Comparison of ENCODE assay signal across 10 mouse cellular contexts in the genomic region with DNA sequence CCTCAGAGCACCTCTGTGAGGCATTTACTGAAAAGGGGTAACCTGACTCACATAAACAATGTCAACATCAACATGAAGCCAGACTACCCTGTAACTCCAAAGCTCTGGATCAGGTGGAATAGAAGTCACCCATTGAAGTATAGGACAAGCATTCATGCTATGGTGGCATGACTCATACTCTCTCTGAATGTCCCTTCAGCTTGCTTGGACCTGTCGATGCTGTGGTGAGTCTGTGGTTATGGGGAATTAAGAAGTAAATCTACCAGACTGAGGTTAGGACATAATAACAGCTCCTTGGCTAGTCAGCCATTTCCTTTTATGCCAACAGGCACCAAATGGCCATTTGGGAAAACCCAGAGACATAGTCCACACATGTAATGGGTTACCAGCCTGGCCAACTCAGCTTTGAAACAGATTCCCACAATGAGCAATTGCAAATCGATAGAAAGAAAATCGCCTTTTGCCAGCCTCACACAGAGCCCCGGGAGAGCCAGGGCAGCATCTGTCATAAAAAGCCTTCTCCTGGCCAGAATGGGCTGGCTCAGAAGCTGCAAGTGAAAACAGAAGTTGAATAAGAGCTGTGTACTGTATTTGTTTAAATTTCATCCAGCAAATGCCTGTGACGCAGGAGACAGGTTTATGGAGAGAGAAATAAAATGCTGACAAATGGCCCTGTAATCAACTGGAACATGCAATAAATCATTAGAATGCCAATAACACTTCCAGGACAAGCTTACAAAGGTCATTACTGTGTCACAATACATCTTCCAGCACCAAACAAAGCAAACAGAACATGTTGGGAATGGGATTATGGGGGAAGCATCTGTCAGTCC.
DNase-seq lines count a peak whose midpoint lies in the region; ATAC-seq and TF ChIP-seq lines count a peak whose summit lies in the region.
"Had no signal": no experiment of that assay in that cellular context is flagged by ENCODE, and none has a peak within 500 bp of the region (broad histone marks: within the 10 kb centered on the region; RNA-seq: fewer than 3 reads in every experiment).

No protein-coding gene starts in this region.

- WGBS in midbrain, embryonic 13.5 days, result 65% methylated on average over 5 of the region's 5 CpGs
- WGBS in midbrain, embryonic 15.5 days, result 62% methylated on average over 5 of the region's 5 CpGs
- WGBS in intestine, postnatal 0 days, result 15% methylated on average over 5 of the region's 5 CpGs

- no peak overlapping the region for H3K4me2 ChIP-seq in midbrain, embryonic 13.5 days (replicated peaks)
- no peak overlapping the region for H3K4me2 ChIP-seq in midbrain, embryonic 15.5 days
- peak overlapping the region; percentile 35; the same call in 1 of the 2 replicates for H3K4me2 ChIP-seq in intestine, postnatal 0 days (replicated peaks; ENCODE audit: low read depth)
- H3K4me2 ChIP-seq: embryonic facial prominence, embryonic 15.5 days; heart, embryonic 11.5 days had no signal

- no peaks in the 10 kb centered on the region for H3K9me3 ChIP-seq in midbrain, embryonic 13.5 days
- H3K9me3 ChIP-seq in midbrain, embryonic 15.5 days, result no peaks in the 10 kb centered on the region
- H3K9me3 ChIP-seq in intestine, postnatal 0 days (ENCODE audit: control insufficient read depth), result no peaks in the 10 kb centered on the region
- H3K9me3 ChIP-seq: embryonic facial prominence, embryonic 15.5 days had no signal

- no peaks in the 10 kb centered on the region for H3K27me3 ChIP-seq in midbrain, embryonic 13.5 days
- H3K27me3 ChIP-seq in midbrain, embryonic 15.5 days (replicated peaks), result no peaks in the 10 kb centered on the region
- H3K27me3 ChIP-seq in intestine, postnatal 0 days (replicated peaks; ENCODE audit: control insufficient read depth, insufficient read depth, low read length), result no peaks in the 10 kb centered on the region; the same call in 1 of the 2 replicates
- H3K27me3 ChIP-seq: embryonic facial prominence, embryonic 15.5 days had no signal

- peaks cover 11% of the 10 kb centered on the region for H3K4me1 ChIP-seq in midbrain, embryonic 13.5 days (replicated peaks)
- peaks cover 5% of the 10 kb centered on the region; the same call in 1 of the 2 replicates for H3K4me1 ChIP-seq in midbrain, embryonic 15.5 days
- peaks cover 12% of the 10 kb centered on the region; the same call in 1 of the 2 replicates for H3K4me1 ChIP-seq in intestine, postnatal 0 days (replicated peaks; ENCODE audit: control insufficient read depth, insufficient read depth, low read length)
- H3K4me1 ChIP-seq: embryonic facial prominence, embryonic 15.5 days had no signal

- H3K4me3 ChIP-seq in midbrain, embryonic 13.5 days (replicated peaks), result no peak overlapping the region
- H3K4me3 ChIP-seq in midbrain, embryonic 15.5 days, result no peak overlapping the region
- no peak overlapping the region for H3K4me3 ChIP-seq in intestine, postnatal 0 days (ENCODE audit: low read depth, low read length)
- no peak overlapping the region for H3K4me3 ChIP-seq in left cerebral cortex, adult 2 months
- H3K4me3 ChIP-seq: embryonic facial prominence, embryonic 15.5 days had no signal

- peak overlapping the region; percentile 39; the same call in 1 of the 2 replicates for H3K27ac ChIP-seq in midbrain, embryonic 13.5 days
- no peak overlapping the region for H3K27ac ChIP-seq in midbrain, embryonic 15.5 days
- H3K27ac ChIP-seq in intestine, postnatal 0 days (ENCODE audit: low read depth, low read length), result peak overlapping the region; percentile 54
- no peak overlapping the region for H3K27ac ChIP-seq in left cerebral cortex, adult 2 months
- H3K27ac ChIP-seq: embryonic facial prominence, embryonic 15.5 days had no signal

- intact Hi-C loops in left cerebral cortex, adult 2 months (cut with DNase I), result no loop called here

- no peak for TF ChIP-seq CTCF in intestine, postnatal 0 days (IDR thresholded peaks at IDR 0.05; ENCODE audit: low read depth)
- no peak for TF ChIP-seq CTCF in left cerebral cortex, adult 2 months (IDR thresholded peaks at IDR 0.05)

- H3K9ac ChIP-seq in midbrain, embryonic 13.5 days (replicated peaks), result no peak overlapping the region
- no peak overlapping the region for H3K9ac ChIP-seq in midbrain, embryonic 15.5 days
- H3K9ac ChIP-seq in intestine, postnatal 0 days (ENCODE audit: low read depth, low read length), result no peak overlapping the region
- H3K9ac ChIP-seq: embryonic facial prominence, embryonic 15.5 days had no signal

- DNase-seq in embryo, embryonic 10 days (ENCODE audit: low spot score), result peak; percentile 58
- no peak for DNase-seq in embryo, embryonic 9.5 days (ENCODE audit: extremely low spot score)
- DNase-seq in retina, embryonic 14.5 days (ENCODE audit: low spot score), result peak; percentile 8
- DNase-seq in thymus, adult 18-20 months, result no peak
- DNase-seq in left cerebral cortex, adult 2 months (ENCODE audit: extremely low spot score in 1 of 2, low spot score in 2 of 2), result no peak

- ATAC-seq in midbrain, embryonic 13.5 days, result no peak
- no peak for ATAC-seq in midbrain, embryonic 15.5 days (replicated peaks)
- peak; percentile 72 for ATAC-seq in intestine, postnatal 0 days

- H3K36me3 ChIP-seq in midbrain, embryonic 13.5 days, result no peaks in the 10 kb centered on the region
- no peaks in the 10 kb centered on the region for H3K36me3 ChIP-seq in midbrain, embryonic 15.5 days (replicated peaks)
- no peaks in the 10 kb centered on the region for H3K36me3 ChIP-seq in intestine, postnatal 0 days (ENCODE audit: control insufficient read depth, insufficient read depth)
- H3K36me3 ChIP-seq: embryonic facial prominence, embryonic 15.5 days had no signal

Comparison
In these comparisons a context has a peak if more than half of its experiments do, and no peak if none do; other contexts are left out.
1. DNase-seq: peak in embryo, embryonic 10 days (single experiment) and retina, embryonic 14.5 days (single experiment); none in embryo, embryonic 9.5 days (single experiment), thymus, adult 18-20 months (0 of 2) and left cerebral cortex, adult 2 months (0 of 2).
2. H3K27ac ChIP-seq: peak in midbrain, embryonic 13.5 days (single experiment) and intestine, postnatal 0 days (single experiment); none in midbrain, embryonic 15.5 days (single experiment) and left cerebral cortex, adult 2 months (single experiment).